20 mouse cellular contexts compared by ENCODE assay signal in the genomic region with DNA sequence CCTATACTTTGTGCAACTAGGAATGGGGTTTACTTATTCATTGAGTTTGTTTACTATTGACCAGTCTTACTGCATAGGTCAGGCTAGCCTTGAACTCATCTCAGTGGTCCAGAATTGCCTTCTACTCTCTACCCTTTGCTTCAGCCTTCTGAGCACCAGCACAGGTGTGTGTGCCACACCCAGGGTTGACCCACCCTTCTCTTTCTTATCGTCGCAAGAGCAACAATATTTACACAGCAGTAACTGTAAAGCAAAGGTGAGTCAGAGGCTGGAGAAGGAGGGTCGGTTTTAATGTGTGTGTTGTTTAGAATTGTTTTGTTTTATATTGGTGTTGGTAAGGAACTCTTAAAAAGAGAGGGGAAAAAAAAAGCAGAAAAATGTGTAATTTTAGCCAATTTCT. TPM values are rescaled to one million over a fixed set of nuclear protein-coding genes. Genes with fewer than 3 reads are reported as not detected.
DNase-seq lines count a peak whose midpoint lies in the region; ATAC-seq lines count a peak whose summit lies in the region.
"Had no signal": no experiment of that assay in that cellular context is flagged by ENCODE, and none has a peak within 500 bp of the region (broad histone marks: within the 10 kb centered on the region; RNA-seq: fewer than 3 reads in every experiment).

No protein-coding gene starts in this region.

- H3K9ac ChIP-seq in lung, embryonic 15.5 days = no peak overlapping the region
- no peak overlapping the region for H3K9ac ChIP-seq in intestine, embryonic 14.5 days (ENCODE audit: low read length)
- no peak overlapping the region for H3K9ac ChIP-seq in limb, embryonic 11.5 days (ENCODE audit: low read length)
- H3K9ac ChIP-seq in stomach, embryonic 15.5 days = no peak overlapping the region
- H3K9ac ChIP-seq in forebrain, embryonic 12.5 days = no peak overlapping the region
- H3K9ac ChIP-seq: forebrain, postnatal 0 days; heart, embryonic 15.5 days; liver, postnatal 0 days; midbrain, embryonic 13.5 days; neural tube, embryonic 12.5 days had no signal

- peaks cover 70% of the 10 kb centered on the region for H3K4me1 ChIP-seq in lung, embryonic 15.5 days
- H3K4me1 ChIP-seq in intestine, embryonic 14.5 days (replicated peaks; ENCODE audit: control insufficient read depth, insufficient read depth, low read length) = peaks cover 25% of the 10 kb centered on the region
- H3K4me1 ChIP-seq in limb, embryonic 11.5 days (ENCODE audit: control insufficient read depth, insufficient read depth, low read length) = peaks cover 28% of the 10 kb centered on the region
- H3K4me1 ChIP-seq in stomach, embryonic 15.5 days = peaks cover 35% of the 10 kb centered on the region
- H3K4me1 ChIP-seq in forebrain, embryonic 12.5 days = 0 out of 2 replicates have a peak, but pooled peaks cover 5% of the 10 kb centered on the region

- no peak for ATAC-seq in lung, embryonic 15.5 days (ENCODE audit: borderline replicate concordance, extremely low read depth, low FRiP score, low TSS enrichment)
- ATAC-seq in intestine, embryonic 14.5 days (replicated peaks; ENCODE audit: low FRiP score, low TSS enrichment, low read depth) = peak; percentile 87
- peak; percentile 11; the same call in 1 of the 2 replicates for ATAC-seq in limb, embryonic 11.5 days (ENCODE audit: insufficient number of reproducible peaks, low FRiP score, low TSS enrichment, low read depth)
- peak; percentile 80 for ATAC-seq in stomach, embryonic 15.5 days (ENCODE audit: insufficient read depth, low FRiP score, low read depth)
- no peak for ATAC-seq in forebrain, embryonic 12.5 days (ENCODE audit: low FRiP score)
- no peak for ATAC-seq in activated CD4-positive, CD25-positive, alpha-beta regulatory T cell, adult 4 months
- ATAC-seq: forebrain, postnatal 0 days; hindbrain, postnatal 0 days; liver, postnatal 0 days; midbrain, embryonic 13.5 days had no signal

- H3K36me3 ChIP-seq in lung, embryonic 15.5 days = no peaks in the 10 kb centered on the region
- no peaks in the 10 kb centered on the region for H3K36me3 ChIP-seq in intestine, embryonic 14.5 days (ENCODE audit: control insufficient read depth, insufficient read depth, low read length)
- no peaks in the 10 kb centered on the region for H3K36me3 ChIP-seq in limb, embryonic 11.5 days (ENCODE audit: control insufficient read depth, insufficient read depth, low read length)
- H3K36me3 ChIP-seq in stomach, embryonic 15.5 days = no peaks in the 10 kb centered on the region
- H3K36me3 ChIP-seq in forebrain, embryonic 12.5 days (replicated peaks) = no peaks in the 10 kb centered on the region
- H3K36me3 ChIP-seq: heart, embryonic 15.5 days; midbrain, embryonic 13.5 days; neural tube, embryonic 12.5 days had no signal

- H3K4me3 ChIP-seq in lung, embryonic 15.5 days = no peak overlapping the region
- H3K4me3 ChIP-seq in intestine, embryonic 14.5 days (ENCODE audit: low read depth, low read length) = no peak overlapping the region
- no peak overlapping the region for H3K4me3 ChIP-seq in limb, embryonic 11.5 days (ENCODE audit: low read depth, low read length)
- H3K4me3 ChIP-seq in stomach, embryonic 15.5 days (replicated peaks) = no peak overlapping the region
- no peak overlapping the region for H3K4me3 ChIP-seq in forebrain, embryonic 12.5 days (replicated peaks)
- H3K4me3 ChIP-seq: heart, embryonic 15.5 days; left cerebral cortex, adult 2 months; midbrain, embryonic 13.5 days; neural tube, embryonic 12.5 days had no signal

- no peaks in the 10 kb centered on the region for H3K9me3 ChIP-seq in lung, embryonic 15.5 days
- peaks cover 6% of the 10 kb centered on the region; the same call in 1 of the 2 replicates for H3K9me3 ChIP-seq in intestine, embryonic 14.5 days (ENCODE audit: control insufficient read depth, low read length)
- no peaks in the 10 kb centered on the region for H3K9me3 ChIP-seq in limb, embryonic 11.5 days (ENCODE audit: control insufficient read depth, low read length)
- no peaks in the 10 kb centered on the region for H3K9me3 ChIP-seq in stomach, embryonic 15.5 days
- H3K9me3 ChIP-seq in forebrain, embryonic 12.5 days = no peaks in the 10 kb centered on the region
- H3K9me3 ChIP-seq: heart, embryonic 15.5 days; midbrain, embryonic 13.5 days; neural tube, embryonic 12.5 days had no signal

- 37% methylated on average over 3 of the region's 3 CpGs for WGBS in lung, embryonic 15.5 days
- 36% methylated on average over 3 of the region's 3 CpGs for WGBS in intestine, embryonic 14.5 days
- WGBS in limb, embryonic 11.5 days = 37% methylated on average over 3 of the region's 3 CpGs
- 45% methylated on average over 3 of the region's 3 CpGs for WGBS in stomach, embryonic 15.5 days
- WGBS in forebrain, embryonic 12.5 days = 68% methylated on average over 3 of the region's 3 CpGs

- peak overlapping the region; percentile 62; the same call in 1 of the 2 replicates for H3K27ac ChIP-seq in lung, embryonic 15.5 days
- peak overlapping the region; percentile 75; the same call in 1 of the 2 replicates for H3K27ac ChIP-seq in intestine, embryonic 14.5 days (ENCODE audit: low read depth)
- H3K27ac ChIP-seq in limb, embryonic 11.5 days (replicated peaks; ENCODE audit: low read depth, low read length) = peak overlapping the region; percentile 92
- H3K27ac ChIP-seq in stomach, embryonic 15.5 days = peak overlapping the region; percentile 81; the same call in 1 of the 2 replicates
- no peak overlapping the region for H3K27ac ChIP-seq in forebrain, embryonic 12.5 days
- H3K27ac ChIP-seq: heart, embryonic 15.5 days; hindbrain, postnatal 0 days; left cerebral cortex, adult 2 months; midbrain, embryonic 13.5 days; neural tube, embryonic 12.5 days had no signal

- no peak overlapping the region for H3K4me2 ChIP-seq in lung, embryonic 15.5 days
- peak overlapping the region; percentile 9 for H3K4me2 ChIP-seq in intestine, embryonic 14.5 days (ENCODE audit: low read length)
- no peak overlapping the region for H3K4me2 ChIP-seq in limb, embryonic 11.5 days (ENCODE audit: low read depth, severe bottlenecking)
- H3K4me2 ChIP-seq in stomach, embryonic 15.5 days = no peak overlapping the region
- H3K4me2 ChIP-seq in forebrain, embryonic 12.5 days = no peak overlapping the region
- H3K4me2 ChIP-seq: heart, embryonic 15.5 days; midbrain, embryonic 13.5 days; neural tube, embryonic 12.5 days had no signal

- no peaks in the 10 kb centered on the region for H3K27me3 ChIP-seq in lung, embryonic 15.5 days
- H3K27me3 ChIP-seq in intestine, embryonic 14.5 days (replicated peaks; ENCODE audit: control insufficient read depth, insufficient read depth, low read length) = no peaks in the 10 kb centered on the region
- no peaks in the 10 kb centered on the region for H3K27me3 ChIP-seq in limb, embryonic 11.5 days (ENCODE audit: control insufficient read depth, insufficient read depth, low read length)
- H3K27me3 ChIP-seq in stomach, embryonic 15.5 days (replicated peaks) = no peaks in the 10 kb centered on the region
- H3K27me3 ChIP-seq in forebrain, embryonic 12.5 days = no peaks in the 10 kb centered on the region
- H3K27me3 ChIP-seq: heart, embryonic 15.5 days; midbrain, embryonic 13.5 days; neural tube, embryonic 12.5 days had no signal

- DNase-seq in lung, postnatal 14 days = no peak
- DNase-seq in intestine, embryonic 14.5 days (ENCODE audit: low spot score) = no peak
- no peak for DNase-seq in limb, embryonic 11.5 days (ENCODE audit: low spot score)
- no peak for DNase-seq in Muller cell, postnatal 12 days (ENCODE audit: inconsistent ontology term)
- DNase-seq: B cell, adult 2 months; forebrain, postnatal 0 days; heart, adult 18-20 months; layer of hippocampus, adult 9-11 months; liver; liver, postnatal 0 days; right cerebral cortex, adult 18-20 months had no signal

RNA-seq across cellular contexts. Expression of gene Xpnpep1, which starts 40.5 kb away (rescaled TPM):
- 167 and 169 TPM in 2 replicates for polyA plus RNA-seq in lung, embryonic 15.5 days (2015; fragmentation: Nextera tagmentation; extraction: Ambion mirVana)
- 185 and 189 TPM in 2 replicates for polyA plus RNA-seq in intestine, embryonic 14.5 days (2014; fragmentation: Nextera tagmentation; extraction: Ambion mirVana)
- 166 and 173 TPM in 2 replicates for polyA plus RNA-seq in limb, embryonic 11.5 days (2014; fragmentation: Nextera tagmentation; extraction: Ambion mirVana)
- polyA plus RNA-seq in stomach, embryonic 15.5 days (2015; fragmentation: Nextera tagmentation; extraction: Ambion mirVana) = 130 and 151 TPM in 2 replicates
- 140 and 147 TPM in 2 replicates for polyA plus RNA-seq in forebrain, embryonic 12.5 days (2016; fragmentation: Nextera tagmentation; extraction: Ambion mirVana)
- polyA plus RNA-seq in activated CD4-positive, CD25-positive, alpha-beta regulatory T cell, adult 4 months (2017; shearing (Covaris generic)) = 10 to 100 TPM; 56.2 to 64.9 TPM

RNA-seq across cellular contexts. Expression of gene Add3, which starts 59.8 kb away (rescaled TPM):
- 106 and 109 TPM in 2 replicates for polyA plus RNA-seq in lung, embryonic 15.5 days (2015; fragmentation: Nextera tagmentation; extraction: Ambion mirVana)
- polyA plus RNA-seq in intestine, embryonic 14.5 days (2014; fragmentation: Nextera tagmentation; extraction: Ambion mirVana) = 115 and 120 TPM in 2 replicates
- 74.4 and 75.1 TPM in 2 replicates for polyA plus RNA-seq in limb, embryonic 11.5 days (2014; fragmentation: Nextera tagmentation; extraction: Ambion mirVana)
- 89.0 and 96.1 TPM in 2 replicates for polyA plus RNA-seq in stomach, embryonic 15.5 days (2015; fragmentation: Nextera tagmentation; extraction: Ambion mirVana)
- 48.5 and 51.2 TPM in 2 replicates for polyA plus RNA-seq in forebrain, embryonic 12.5 days (2016; fragmentation: Nextera tagmentation; extraction: Ambion mirVana)
- 100 to 1,000 TPM; 113 to 128 TPM for polyA plus RNA-seq in activated CD4-positive, CD25-positive, alpha-beta regulatory T cell, adult 4 months (2017; shearing (Covaris generic))

Comparison
In these comparisons a context has a peak if more than half of its experiments do, and no peak if none do; other contexts are left out.
1. ATAC-seq: peak in intestine, embryonic 14.5 days (single experiment), limb, embryonic 11.5 days (single experiment) and stomach, embryonic 15.5 days (single experiment); none in lung, embryonic 15.5 days (single experiment), forebrain, embryonic 12.5 days (single experiment) and activated CD4-positive, CD25-positive, alpha-beta regulatory T cell, adult 4 months (single experiment).